Mouse (Mus musculus) spleen, adult 12 weeks (tissue): Measurements from ENCODE around the gene Abca12.

Experiments used
- DNase-seq: peaks from one replicate; pipeline ENCODE4 v3.0.0; 2022; ENCODE audit warnings: low spot score

Abca12 gene

DNA sequence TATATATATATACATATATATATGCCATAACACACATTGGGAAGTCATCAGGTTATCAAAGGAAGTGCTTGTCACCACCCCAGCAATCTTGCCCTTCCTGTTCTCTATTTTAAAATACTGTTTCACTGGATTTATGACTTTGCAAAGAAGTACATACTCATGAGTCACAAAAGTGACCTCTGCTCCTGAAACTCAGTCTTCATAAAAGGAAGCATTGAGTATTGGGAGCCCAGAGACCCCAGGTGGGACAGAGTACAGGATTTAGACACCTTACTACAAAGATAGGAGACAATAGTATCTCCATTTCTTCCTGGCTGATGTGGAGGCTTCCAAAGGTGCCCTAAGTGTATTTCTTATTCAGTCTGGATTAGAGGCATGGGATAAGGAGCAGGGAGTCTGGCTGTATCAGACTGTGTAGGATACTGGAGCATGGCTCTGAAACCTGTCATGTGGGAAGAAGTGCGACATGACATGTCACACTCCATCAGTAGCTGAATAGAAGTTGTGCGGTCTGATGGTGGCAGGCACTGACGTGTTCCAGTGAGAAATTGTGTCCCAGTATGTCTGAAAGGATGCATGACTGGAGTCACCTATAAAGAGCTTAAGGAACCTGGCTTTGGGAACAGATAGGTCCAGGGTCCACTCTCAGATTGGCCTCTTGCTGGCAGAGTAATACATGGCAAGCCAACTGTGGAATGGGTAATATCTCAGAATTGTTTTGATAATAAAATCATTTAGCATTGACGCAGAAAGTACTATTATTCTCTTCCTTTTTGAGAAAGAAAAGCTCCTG, 76.0 kb downstream of the Abca12 start:
- no peak for DNase-seq

- DNase-seq: no peak
Observed at GRCm38 (mm10) chr1:71330349-71330748, 84.4 kb downstream of the Abca12 start.

DNA sequence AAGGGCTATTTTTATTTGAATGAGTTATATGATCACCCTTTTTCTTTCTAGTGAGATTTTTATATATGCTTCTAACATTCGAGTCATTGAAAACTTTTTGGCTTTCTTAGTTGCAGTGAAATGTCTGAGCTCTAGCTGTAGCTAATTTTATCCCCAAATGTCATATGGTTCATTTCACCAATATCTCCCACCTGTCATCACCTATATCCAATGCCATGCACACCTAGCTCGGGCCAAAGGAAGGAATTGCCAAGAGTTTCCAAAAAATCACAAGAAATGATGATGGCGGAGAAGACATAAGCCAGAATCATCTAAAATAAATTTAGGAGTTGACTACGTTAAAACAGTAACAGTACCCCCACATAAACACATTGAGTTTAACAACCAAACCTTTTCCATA, 102.5 kb downstream of the Abca12 start:
- no peak for DNase-seq

DNA sequence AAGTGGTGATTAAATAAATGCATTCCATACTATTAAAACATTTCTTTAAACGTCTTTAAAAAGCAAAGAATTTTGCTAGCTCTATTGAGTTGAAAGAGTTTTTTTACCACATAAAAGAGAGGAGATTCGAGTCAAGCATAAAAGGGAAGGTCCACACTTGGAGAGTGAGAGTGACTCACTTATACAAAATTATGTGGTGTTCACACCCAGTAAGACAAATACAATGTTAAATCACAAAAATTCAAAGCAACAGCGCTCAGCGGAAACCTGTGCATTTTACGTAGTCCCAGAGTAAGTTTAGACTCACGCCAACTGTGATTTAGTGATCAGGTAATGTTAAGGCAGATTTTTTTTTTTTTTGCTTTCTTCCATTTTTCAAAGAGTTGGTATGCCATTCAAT, 104.1 kb downstream of the Abca12 start:
- DNase-seq: no peak

- DNase-seq: no peak
Observed at GRCm38 (mm10) chr1:71307362-71307761, 107.3 kb downstream of the Abca12 start.

DNA sequence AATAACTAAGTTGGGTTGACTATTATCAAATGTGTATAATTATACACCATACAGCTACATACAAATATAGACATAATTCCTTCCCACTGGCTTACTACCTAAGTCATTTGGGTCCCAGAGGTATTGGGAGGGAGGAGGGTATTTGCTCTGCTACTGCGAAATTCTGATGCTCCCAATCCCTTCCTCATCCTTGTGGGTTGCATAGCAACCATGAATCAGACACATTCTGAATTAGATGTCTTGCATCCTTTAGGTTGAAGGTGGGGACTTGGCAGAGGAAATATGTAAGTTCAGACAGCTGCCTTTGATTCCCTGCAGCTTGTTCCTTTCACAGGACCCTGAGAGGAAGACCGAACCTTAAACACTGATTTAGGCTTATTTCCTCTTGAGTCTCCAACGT, 108.5 kb downstream of the Abca12 start:
- no peak for DNase-seq

DNA sequence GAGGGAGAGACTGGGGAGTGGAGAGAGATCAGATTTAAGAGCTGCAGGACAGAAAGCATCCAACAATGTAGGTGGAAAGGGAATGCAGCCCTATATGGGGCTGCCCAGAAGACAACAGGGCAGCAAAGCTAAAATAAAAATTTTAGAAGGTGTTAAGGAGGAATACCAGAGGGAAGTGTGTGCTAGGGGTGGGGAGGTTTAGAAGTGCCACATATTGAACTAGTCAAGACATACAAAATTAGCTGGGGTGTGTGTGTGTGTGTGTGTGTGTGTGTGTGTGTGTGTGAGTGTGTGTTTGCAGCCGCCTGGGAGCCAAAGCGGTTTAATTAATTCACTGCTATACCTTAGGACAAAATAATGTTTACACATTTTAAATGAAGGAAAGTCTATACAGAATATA, 110.1 kb downstream of the Abca12 start:
- DNase-seq: no peak

DNA sequence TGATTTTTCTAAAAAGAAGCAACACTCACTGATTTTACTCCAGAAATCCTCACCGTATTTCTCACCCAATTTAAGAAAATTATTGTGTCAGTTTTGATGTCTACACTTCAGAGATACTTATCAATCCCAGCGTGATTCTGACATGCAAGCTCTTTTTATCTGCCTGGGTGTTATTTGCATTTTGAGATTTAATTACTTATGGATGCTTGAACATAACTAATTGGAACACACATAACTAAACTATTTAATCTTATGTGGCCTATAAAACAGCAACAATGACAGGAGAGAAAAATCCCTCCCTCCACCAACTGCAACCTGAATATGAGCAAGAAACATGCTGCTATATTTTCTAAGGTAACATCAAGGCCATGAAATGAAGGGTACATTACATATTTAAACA, 117.7 kb downstream of the Abca12 start:
- DNase-seq: no peak

GRCm38 (mm10) chr1:71296585-71296984, 118.1 kb downstream of the Abca12 start:
- DNase-seq: no peak

- DNase-seq: no peak
Observed at GRCm38 (mm10) chr1:71291917-71292316, 122.8 kb downstream of the Abca12 start.

DNA sequence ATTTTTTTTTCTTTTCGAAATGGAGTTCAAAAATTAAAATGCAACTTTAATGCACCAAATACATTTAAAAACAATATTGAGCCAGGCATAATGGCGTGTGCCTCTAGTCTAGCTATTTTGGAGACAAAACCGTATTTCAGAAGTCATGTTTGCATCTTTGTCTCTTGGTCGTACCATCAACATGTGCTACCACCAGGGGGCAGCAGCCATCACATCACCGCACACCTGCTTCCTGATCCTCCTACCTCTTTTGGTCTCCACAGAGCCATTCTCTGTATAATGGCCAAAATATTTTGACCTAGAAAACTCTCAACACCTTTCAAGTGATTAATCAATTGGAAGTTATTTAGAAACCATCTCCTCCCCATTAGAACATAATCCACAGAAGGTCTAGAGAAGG, 125.2 kb downstream of the Abca12 start:
- no peak for DNase-seq

DNA sequence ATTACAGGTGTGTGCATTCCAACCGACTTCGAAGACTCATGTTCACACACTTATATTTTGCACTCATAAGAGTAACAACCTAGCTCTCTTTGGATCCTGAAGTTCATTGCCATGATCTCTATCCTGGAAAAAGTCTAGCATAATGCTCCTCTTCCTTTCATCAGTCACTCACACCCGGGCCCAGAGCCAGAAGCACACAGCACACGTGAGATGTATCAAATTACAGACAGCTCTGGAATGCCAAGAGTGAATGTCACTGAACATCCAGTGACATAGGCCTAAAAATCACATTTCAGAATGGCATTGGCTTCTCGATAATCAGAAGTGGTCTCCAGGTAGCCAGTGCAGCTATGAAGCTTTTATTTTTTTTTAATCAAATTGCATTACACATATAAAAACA, 137.8 kb downstream of the Abca12 start:
- no peak for DNase-seq

DNA sequence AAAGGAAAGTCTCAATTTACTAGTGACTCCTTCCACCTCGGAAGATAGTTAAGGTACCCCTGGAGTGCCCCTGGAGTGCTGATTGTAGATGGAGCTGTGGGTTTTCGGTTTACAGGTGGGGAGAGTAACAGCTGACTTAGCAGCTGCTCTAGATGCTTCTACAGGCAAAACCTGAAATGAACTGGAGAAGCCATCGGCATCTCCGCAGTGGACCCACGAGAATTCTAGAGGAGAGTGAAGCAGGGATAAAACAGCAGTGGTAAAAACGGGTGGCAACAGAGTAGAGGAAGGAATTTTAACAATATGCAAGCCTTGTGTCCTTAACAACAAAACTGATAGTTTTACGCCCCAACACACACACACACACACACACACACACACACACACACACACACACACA, 142.2 kb downstream of the Abca12 start:
- DNase-seq: no peak

GRCm38 (mm10) chr1:71272077-71272476, 142.6 kb downstream of the Abca12 start:
- DNase-seq: no peak

GRCm38 (mm10) chr1:71270083-71270482, 144.6 kb downstream of the Abca12 start:
- DNase-seq: no peak

DNA sequence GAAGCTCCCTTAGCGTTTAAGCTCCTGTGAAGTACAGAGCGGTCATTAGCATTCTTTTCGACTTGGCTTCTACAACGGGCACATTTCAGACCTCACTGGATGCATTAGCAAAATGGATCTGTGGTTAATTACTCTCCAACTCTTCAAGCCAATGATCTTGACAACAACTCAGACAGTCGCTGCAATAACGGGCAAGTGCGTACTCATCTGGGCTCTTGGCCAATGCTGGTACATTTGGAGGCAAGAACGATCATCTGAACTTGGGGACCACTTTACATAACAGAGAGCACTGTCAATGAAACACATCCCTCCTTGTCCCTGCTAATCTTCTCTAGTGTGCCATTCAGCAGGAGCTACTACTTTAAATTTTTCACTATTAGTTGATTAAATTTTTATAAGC, 148.1 kb downstream of the Abca12 start:
- no peak for DNase-seq

GRCm38 (mm10) chr1:71263532-71263931, 151.2 kb downstream of the Abca12 start:
- no peak for DNase-seq

- DNase-seq: no peak
Observed at GRCm38 (mm10) chr1:71244647-71245046, 170.1 kb downstream of the Abca12 start.

DNA sequence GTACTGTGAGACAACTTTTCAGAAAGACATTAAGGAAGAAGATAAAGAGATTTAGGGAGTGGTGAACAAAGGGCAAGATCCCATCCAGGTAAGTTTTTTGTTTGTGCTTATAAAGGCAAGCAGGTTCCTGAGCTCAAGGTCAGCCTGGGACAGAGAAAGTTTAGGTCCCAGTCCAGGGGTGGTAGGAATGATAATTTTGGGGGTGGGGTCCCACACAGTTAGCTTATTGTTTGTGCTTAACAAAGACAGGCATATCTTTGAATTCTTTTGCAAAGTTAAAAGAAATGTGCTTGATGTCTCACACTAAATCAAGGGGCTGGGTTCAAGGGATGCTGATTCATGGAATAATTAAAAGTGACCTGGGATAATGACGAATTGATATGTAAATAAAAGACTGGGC, 173.3 kb downstream of the Abca12 start:
- DNase-seq: no peak

- no peak for DNase-seq
Observed at GRCm38 (mm10) chr1:71239586-71239985, 175.1 kb downstream of the Abca12 start.

GRCm38 (mm10) chr1:71235335-71235734, 179.4 kb downstream of the Abca12 start:
- DNase-seq: no peak

GRCm38 (mm10) chr1:71231211-71231610, 183.5 kb downstream of the Abca12 start:
- no peak for DNase-seq

DNA sequence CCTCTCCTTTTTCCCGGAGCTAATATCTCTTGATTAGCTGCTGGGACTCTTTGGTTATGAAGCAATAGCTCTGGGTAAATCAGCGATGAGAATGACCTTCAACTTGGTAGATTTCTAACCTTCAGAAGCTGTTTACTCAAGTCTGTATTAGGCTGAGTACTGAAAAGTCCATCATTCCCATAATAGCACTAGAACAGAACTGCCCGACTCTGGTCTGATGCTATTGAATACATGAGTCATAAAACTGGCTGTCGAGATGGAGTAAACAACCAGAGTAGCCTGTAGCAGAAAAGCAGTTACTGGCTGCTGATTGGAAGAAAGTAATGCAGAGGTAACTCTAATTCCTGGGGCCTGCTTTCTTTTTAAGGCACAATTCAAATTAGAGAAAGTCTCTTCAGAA, 211.1 kb downstream of the Abca12 start:
- no peak for DNase-seq

- no peak for DNase-seq
Observed at GRCm38 (mm10) chr1:71196191-71196590, 218.5 kb downstream of the Abca12 start.
